Mouse (Mus musculus) stomach, postnatal 0 days (tissue): ENCODE measurements around the gene Slc1a2.

Experiments used
- CTCF ChIP-seq: IDR thresholded peaks from 2 replicates; pipeline ENCODE4 v1.5.1; 2016; ENCODE audit warnings: antibody characterized with exemption, low read depth, mild to moderate bottlenecking, moderate library complexity
- EP300 ChIP-seq: optimal IDR thresholded peaks from 2 replicates; pipeline ENCODE3; 2016; ENCODE audit warnings: antibody characterized with exemption

GRCm38 (mm10) chr2:102801899-102802298, 143.4 kb downstream of the Slc1a2 start:
- TF ChIP-seq CTCF: no peak
- no peak for TF ChIP-seq EP300
